Mouse (Mus musculus) MEL (cell line): ENCODE measurements at regions not wholly inside any gene's neighbourhood (a gene's known extent, or its start where the extent isn't known, plus 50 kb on each side); places are given as distances from the start of the nearest gene placed in this dataset.

Experiments
- DNase-seq: peaks from one replicate; pipeline ENCODE4 v3.0.0; 2011; ENCODE audit warnings: low read depth, low spot score
- H3K27ac ChIP-seq: 2 replicates; pipeline ENCODE4 v1.5.1; 2012; ENCODE audit warnings: low read depth, mild to moderate bottlenecking, control low read depth, low read length, moderate library complexity; ENCODE audit not compliant: control insufficient read depth
- H3K27me3 ChIP-seq, 2 experiments: fragments of 150-350 bp in 1 of 2; sonication (generic) in 1 of 2; 2 replicates each; pipeline ENCODE4 v1.6.1; 2012; ENCODE audit warnings: low read length in 2 of 2, mild to moderate bottlenecking in 2 of 2, improper control_type of control experiment in 1 of 2, moderate library complexity in 1 of 2; ENCODE audit not compliant: insufficient read depth in 2 of 2, control insufficient read depth in 1 of 2
- H3K36me3 ChIP-seq, 2 experiments: 2 replicates each; pipeline ENCODE4 v1.6.1; 2012 to 2014; ENCODE audit warnings: low read length in 2 of 2, improper control_type of control experiment in 1 of 2, inconsistent platforms in 1 of 2, mild to moderate bottlenecking in 1 of 2; ENCODE audit not compliant: insufficient read depth in 2 of 2, control insufficient read depth in 1 of 2
- H3K4me1 ChIP-seq, 2 experiments: fragments of 150-350 bp in 1 of 2; sonication (generic) in 1 of 2; 2 replicates each; pipeline ENCODE4 v1.6.1; 2012; ENCODE audit warnings: low read length in 2 of 2, improper control_type of control experiment in 1 of 2, mild to moderate bottlenecking in 1 of 2; ENCODE audit not compliant: insufficient read depth in 2 of 2, control insufficient read depth in 1 of 2
- H3K4me3 ChIP-seq, 2 experiments: fragments of 150-350 bp in 1 of 2; sonication (generic) in 1 of 2; 2 replicates each; pipeline ENCODE4 v1.5.1; 2012; ENCODE audit warnings: low read depth in 2 of 2, low read length in 2 of 2, mild to moderate bottlenecking in 2 of 2, moderate library complexity in 2 of 2, control low read depth in 1 of 2, improper control_type of control experiment in 1 of 2; ENCODE audit not compliant: control insufficient read depth in 1 of 2, insufficient read depth in 1 of 2
- H3K79me2 ChIP-seq: 2 replicates; pipeline ENCODE4 v1.6.1; 2012; ENCODE audit warnings: mild to moderate bottlenecking, low read length, moderate library complexity; ENCODE audit not compliant: control insufficient read depth, poor library complexity, insufficient read depth
- H3K9ac ChIP-seq: 2 replicates; pipeline ENCODE4 v1.6.1; 2012; ENCODE audit warnings: low read depth, mild to moderate bottlenecking, control low read depth, low read length, moderate library complexity; ENCODE audit not compliant: control insufficient read depth, poor library complexity, severe bottlenecking
- H3K9me3 ChIP-seq: fragments of 150-350 bp; sonication (generic); replicated peaks from 2 replicates; pipeline ENCODE4 v1.6.1; 2012; ENCODE audit warnings: mild to moderate bottlenecking, low read length, improper control_type of control experiment, moderate library complexity; ENCODE audit not compliant: insufficient read depth
- EP300 ChIP-seq, 2 experiments: IDR thresholded peaks; 2 replicates each; pipeline ENCODE4 v1.6.1; 2011; ENCODE audit warnings: improper control_type of control experiment in 2 of 2, low read length in 2 of 2, low read depth in 1 of 2, mild to moderate bottlenecking in 1 of 2
- GATA1 ChIP-seq: IDR thresholded peaks from 2 replicates; pipeline ENCODE4 v1.6.1; 2011; ENCODE audit warnings: low read depth, low read length, improper control_type of control experiment
- HCFC1 ChIP-seq: IDR thresholded peaks from 2 replicates; pipeline ENCODE4 v1.6.1; 2012; ENCODE audit warnings: low read depth, mild to moderate bottlenecking, inconsistent platforms, low read length, improper control_type of control experiment, moderate library complexity
- KAT2A ChIP-seq: conservative IDR thresholded peaks from 2 replicates; pipeline ENCODE4 v1.6.1; 2012; ENCODE audit warnings: low read depth, low read length, improper control_type of control experiment, inconsistent platforms
- MAFK ChIP-seq: IDR thresholded peaks from 2 replicates; pipeline ENCODE4 v1.6.1; 2011; ENCODE audit warnings: low read depth, mild to moderate bottlenecking, low read length, improper control_type of control experiment, borderline replicate concordance
- MAX ChIP-seq: IDR thresholded peaks from 2 replicates; pipeline ENCODE4 v1.6.1; 2011; ENCODE audit warnings: low read length, improper control_type of control experiment
- MXI1 ChIP-seq: IDR thresholded peaks from 2 replicates; pipeline ENCODE4 v1.6.1; 2011; ENCODE audit warnings: mild to moderate bottlenecking, low read depth, low read length, improper control_type of control experiment
- MYB ChIP-seq: IDR thresholded peaks from 2 replicates; pipeline ENCODE4 v1.6.1; 2011; ENCODE audit warnings: mild to moderate bottlenecking, low read depth, low read length, improper control_type of control experiment
- MYC ChIP-seq: IDR thresholded peaks from 2 replicates; pipeline ENCODE4 v1.6.1; 2011; ENCODE audit warnings: low read depth, mild to moderate bottlenecking, low read length, improper control_type of control experiment, moderate library complexity
- NELFE ChIP-seq: IDR thresholded peaks from 2 replicates; pipeline ENCODE4 v1.6.1; 2011; ENCODE audit warnings: low read depth, low read length, improper control_type of control experiment
- NRF1 ChIP-seq: IDR thresholded peaks from 2 replicates; pipeline ENCODE4 v1.6.1; 2014; ENCODE audit warnings: low read depth, mild to moderate bottlenecking, inconsistent platforms, low read length, improper control_type of control experiment, moderate library complexity; ENCODE audit not compliant: poor library complexity, insufficient read depth, severe bottlenecking
- POLR2AphosphoS2 ChIP-seq: IDR thresholded peaks from 2 replicates; pipeline ENCODE4 v1.6.1; 2011; ENCODE audit warnings: low read length, improper control_type of control experiment
- RAD21 ChIP-seq: IDR thresholded peaks from 2 replicates; pipeline ENCODE4 v1.6.1; 2011; ENCODE audit warnings: mild to moderate bottlenecking, low read depth, low read length, improper control_type of control experiment
- SIN3A ChIP-seq: IDR thresholded peaks from 2 replicates; pipeline ENCODE4 v1.6.1; 2012; ENCODE audit warnings: low read length, improper control_type of control experiment, inconsistent platforms
- SMC3 ChIP-seq: IDR thresholded peaks from 2 replicates; pipeline ENCODE4 v1.6.1; 2011; ENCODE audit warnings: low read depth, low read length, improper control_type of control experiment
- TCF12 ChIP-seq: IDR thresholded peaks from 2 replicates; pipeline ENCODE4 v1.6.1; 2014; ENCODE audit warnings: low read depth, mild to moderate bottlenecking, inconsistent platforms, low read length, improper control_type of control experiment, moderate library complexity
- ZC3H11A ChIP-seq: IDR thresholded peaks from 2 replicates; pipeline ENCODE4 v1.6.1; 2012; ENCODE audit warnings: low read depth, mild to moderate bottlenecking, inconsistent platforms, low read length, improper control_type of control experiment
- ZKSCAN1 ChIP-seq: IDR thresholded peaks from 2 replicates; pipeline ENCODE4 v1.6.1; 2012; ENCODE audit warnings: low read depth, mild to moderate bottlenecking, inconsistent platforms, low read length, improper control_type of control experiment, moderate library complexity
- ZNF384 ChIP-seq: IDR thresholded peaks from 2 replicates; pipeline ENCODE4 v1.6.1; 2012; ENCODE audit warnings: low read depth, mild to moderate bottlenecking, inconsistent platforms, low read length, improper control_type of control experiment

DNA sequence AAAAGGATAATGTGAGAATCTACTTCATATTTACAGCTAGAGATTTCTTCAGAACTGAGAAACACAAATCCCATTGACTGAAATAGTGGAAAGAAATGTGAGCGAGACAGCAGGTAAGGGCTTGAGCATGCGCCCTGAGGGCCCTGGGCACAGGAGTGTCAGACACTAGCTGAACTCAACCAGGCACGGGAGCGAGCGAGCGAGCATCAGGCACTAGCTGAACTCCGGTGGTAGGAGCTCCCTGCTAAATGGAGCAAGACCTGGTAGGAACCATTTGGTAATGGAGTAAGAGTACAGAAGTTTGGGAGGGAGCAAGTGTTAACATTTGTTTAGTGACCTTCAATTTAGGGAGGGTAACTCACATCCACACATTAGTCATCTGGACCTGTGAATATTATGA, 654.7 kb downstream of the Adgrl2 start:
- H3K4me3 ChIP-seq: peak overlapping the region; percentile 47 to 52; a peak in 3 of 4 replicates
- H3K79me2 ChIP-seq: no peaks in the 10 kb centered on the region
- H3K27me3 ChIP-seq: no peaks in the 10 kb centered on the region
- peaks cover 0 to 3% of the 10 kb centered on the region in 2 experiments; a peak in 2 of 4 replicates for H3K36me3 ChIP-seq
- no peak for DNase-seq
- H3K4me1 ChIP-seq: peaks cover 3 to 6% of the 10 kb centered on the region in 2 experiments
- H3K9me3 ChIP-seq: no peaks in the 10 kb centered on the region
- H3K9ac ChIP-seq: peak overlapping the region; percentile 63
- no peak overlapping the region; the same call in 1 of the 2 replicates for H3K27ac ChIP-seq
- no peak for TF ChIP-seq GATA1
- TF ChIP-seq SMC3: no peak
- TF ChIP-seq ZC3H11A: no peak
- no peak for TF ChIP-seq NELFE
- no peak for TF ChIP-seq MAFK
- TF ChIP-seq ZNF384: no peak
- TF ChIP-seq POLR2AphosphoS2: no peak
- no peak for TF ChIP-seq MXI1
- TF ChIP-seq NRF1: no peak
- TF ChIP-seq KAT2A: no peak
- no peak for TF ChIP-seq MYC
- TF ChIP-seq MYB: no peak
- TF ChIP-seq ZKSCAN1: no peak
- no peak for TF ChIP-seq TCF12

DNA sequence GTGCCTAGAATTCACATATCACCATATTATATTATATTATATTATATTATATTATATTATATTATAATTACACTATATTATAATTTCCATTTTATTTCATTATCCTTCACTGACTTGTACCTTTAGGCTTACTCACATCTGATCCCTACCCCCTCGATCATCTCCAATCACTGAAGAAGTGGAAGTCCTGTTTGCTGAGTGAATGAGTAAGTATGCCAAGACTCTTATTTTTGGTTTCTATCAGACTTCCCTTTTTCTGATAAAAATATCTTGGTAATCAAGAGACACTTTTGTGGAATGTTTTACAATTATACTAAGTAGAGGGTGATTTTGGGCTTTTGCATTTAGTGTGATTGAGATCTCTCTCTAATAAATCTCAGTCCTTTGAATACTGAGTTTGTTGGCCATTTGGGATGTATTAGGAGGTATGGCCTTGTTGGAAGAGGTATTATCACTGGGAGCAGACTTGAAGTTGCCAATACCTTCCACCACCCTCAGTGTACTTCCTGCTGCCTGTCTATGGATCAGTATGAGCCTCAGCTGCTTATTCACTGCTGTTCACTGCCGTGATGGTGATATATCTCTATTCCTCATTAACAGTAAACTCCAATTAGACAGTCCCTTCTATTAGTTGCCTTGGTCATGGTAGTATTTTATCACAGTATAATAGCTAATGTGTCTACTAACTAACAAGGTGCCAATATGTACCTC, 665.3 kb downstream of the Adgrl2 start:
- no peak for TF ChIP-seq MAX
- TF ChIP-seq GATA1: no peak
- TF ChIP-seq RAD21: no peak
- no peak for TF ChIP-seq HCFC1
- TF ChIP-seq SIN3A: no peak
- TF ChIP-seq EP300 (IDR thresholded peaks at IDR 0.05; ENCODE audit: low read depth in 1 of 2, low read length in 2 of 2): no peak
- no peak overlapping the region for H3K27ac ChIP-seq
- no peaks in the 10 kb centered on the region for H3K36me3 ChIP-seq
- no peaks in the 10 kb centered on the region for H3K4me1 ChIP-seq
- no peaks in the 10 kb centered on the region for H3K79me2 ChIP-seq
- DNase-seq: no peak
- no peaks in the 10 kb centered on the region for H3K9me3 ChIP-seq
- H3K27me3 ChIP-seq: no peaks in the 10 kb centered on the region
- no peak overlapping the region for H3K9ac ChIP-seq
- H3K4me3 ChIP-seq: no peak overlapping the region
